Mouse (Mus musculus) c-Kit-positive CD71-negative TER-119-negative erythroid progenitor cells, embryonic 14.5 days (primary cell): ENCODE measurements around the gene Twist2.

Experiments used
- DNase-seq: peaks from one replicate; pipeline ENCODE4 v3.0.0-alpha.2; 2013; ENCODE audit warnings: low read depth

Twist2 gene

GRCm38 (mm10) chr1:91819237-91819636 lies 18.0 kb downstream of the Twist2 start:
- no peak for DNase-seq

GRCm38 (mm10) chr1:91820531-91820930 lies 19.3 kb downstream of the Twist2 start:
- no peak for DNase-seq

- no peak for DNase-seq
These were observed 21.1 kb downstream of the Twist2 start for GRCm38 (mm10) chr1:91822316-91822824.

GRCm38 (mm10) chr1:91823530-91823929 lies 22.3 kb downstream of the Twist2 start:
- no peak for DNase-seq

- DNase-seq: no peak
These were observed 22.7 kb downstream of the Twist2 start for GRCm38 (mm10) chr1:91823951-91824350.

GRCm38 (mm10) chr1:91825261-91825660 lies 24.0 kb downstream of the Twist2 start:
- DNase-seq: no peak

- DNase-seq: no peak
These were observed 30.7 kb downstream of the Twist2 start for GRCm38 (mm10) chr1:91831978-91832377.

- no peak for DNase-seq
These were observed 38.3 kb downstream of the Twist2 start for GRCm38 (mm10) chr1:91839557-91839956.

GRCm38 (mm10) chr1:91839979-91840378 lies 38.7 kb downstream of the Twist2 start:
- no peak for DNase-seq

- DNase-seq: no peak
These were observed 43.0 kb downstream of the Twist2 start for GRCm38 (mm10) chr1:91844236-91844635.

- no peak for DNase-seq
These were observed 43.6 kb downstream of the Twist2 start for GRCm38 (mm10) chr1:91844681-91845379.

- no peak for DNase-seq
These were observed 44.2 kb downstream of the Twist2 start for GRCm38 (mm10) chr1:91845380-91845957.

GRCm38 (mm10) chr1:91851300-91851699 lies 50.0 kb downstream of the Twist2 start:
- DNase-seq: no peak

- no peak for DNase-seq
These were observed 55.8 kb downstream of the Twist2 start for GRCm38 (mm10) chr1:91856771-91857664.

- DNase-seq: no peak
These were observed 57.0 kb downstream of the Twist2 start for GRCm38 (mm10) chr1:91858101-91858790.

- no peak for DNase-seq
These were observed 57.6 kb downstream of the Twist2 start for GRCm38 (mm10) chr1:91858901-91859300.

GRCm38 (mm10) chr1:91861511-91861910 lies 60.2 kb downstream of the Twist2 start:
- DNase-seq: no peak

GRCm38 (mm10) chr1:91866001-91866400 lies 64.7 kb downstream of the Twist2 start:
- DNase-seq: no peak

GRCm38 (mm10) chr1:91871101-91871500 lies 69.8 kb downstream of the Twist2 start:
- no peak for DNase-seq

GRCm38 (mm10) chr1:91872388-91873059 lies 71.3 kb downstream of the Twist2 start:
- DNase-seq: no peak

- DNase-seq: no peak
These were observed 72.5 kb downstream of the Twist2 start for GRCm38 (mm10) chr1:91873572-91874285.
